Mouse (Mus musculus): ENCODE results near the gene Igfbp3. TPM values are rescaled to one million over a fixed set of nuclear protein-coding genes. Genes with fewer than 3 reads are reported as not detected.

Igfbp3 gene
- polyA plus RNA-seq, 1 experiment from 2014 or later = 25.1 TPM

- no peak overlapping the region for H3K9ac ChIP-seq (ENCODE audit: low read depth, low read length)
- 8% methylated on average over 14 of the region's 14 CpGs for WGBS
- H3K27ac ChIP-seq (ENCODE audit: low read depth, low read length) = no peak overlapping the region
- H3K4me2 ChIP-seq (ENCODE audit: low read length) = peak overlapping the region; percentile 80
- peak overlapping the region; percentile 67 for H3K4me3 ChIP-seq (ENCODE audit: low read length)
- no peaks in the 10 kb centered on the region for H3K36me3 ChIP-seq (ENCODE audit: control insufficient read depth, insufficient read depth, low read length)
- no peaks in the 10 kb centered on the region for H3K9me3 ChIP-seq (ENCODE audit: control insufficient read depth, low read length)
- no peaks in the 10 kb centered on the region for H3K27me3 ChIP-seq (replicated peaks; ENCODE audit: control insufficient read depth, insufficient read depth, low read length)
- no peak for ATAC-seq
- peaks cover 23% of the 10 kb centered on the region for H3K4me1 ChIP-seq (ENCODE audit: control insufficient read depth, insufficient read depth, low read depth, low read length)
Observed at GRCm38 (mm10) chr11:7214761-7215160, 1.0 kb upstream of the Igfbp3 start.

GRCm38 (mm10) chr11:7214342-7214660 lies 578 bp upstream of the Igfbp3 start:
- H3K27me3 ChIP-seq (replicated peaks; ENCODE audit: control insufficient read depth, insufficient read depth, low read length) = no peaks in the 10 kb centered on the region
- no peaks in the 10 kb centered on the region for H3K9me3 ChIP-seq (ENCODE audit: control insufficient read depth, low read length)
- H3K36me3 ChIP-seq (ENCODE audit: control insufficient read depth, insufficient read depth, low read length) = no peaks in the 10 kb centered on the region
- peak overlapping the region; percentile 89 for H3K9ac ChIP-seq (ENCODE audit: low read depth, low read length)
- H3K27ac ChIP-seq (ENCODE audit: low read depth, low read length) = peak overlapping the region; percentile 93; the same call in 1 of the 2 replicates
- H3K4me2 ChIP-seq (ENCODE audit: low read length) = peak overlapping the region; percentile 80
- WGBS = 1% methylated on average over 12 of the region's 12 CpGs
- H3K4me3 ChIP-seq (ENCODE audit: low read length) = peak overlapping the region; percentile 67
- no peak for ATAC-seq
- peaks cover 23% of the 10 kb centered on the region for H3K4me1 ChIP-seq (ENCODE audit: control insufficient read depth, insufficient read depth, low read depth, low read length)

GRCm38 (mm10) chr11:7213161-7213500 lies 592 bp downstream of the Igfbp3 start:
- H3K36me3 ChIP-seq (ENCODE audit: control insufficient read depth, insufficient read depth, low read length) = 0 out of 2 replicates have a peak, but pooled peaks cover 5% of the 10 kb centered on the region
- no peaks in the 10 kb centered on the region for H3K9me3 ChIP-seq (ENCODE audit: control insufficient read depth, low read length)
- WGBS = 2% methylated on average over 15 of the region's 19 CpGs
- peaks cover 23% of the 10 kb centered on the region for H3K4me1 ChIP-seq (ENCODE audit: control insufficient read depth, insufficient read depth, low read depth, low read length)
- peak overlapping the region; percentile 67 for H3K4me3 ChIP-seq (ENCODE audit: low read length)
- H3K4me2 ChIP-seq (ENCODE audit: low read length) = peak overlapping the region; percentile 80
- H3K9ac ChIP-seq (ENCODE audit: low read depth, low read length) = peak overlapping the region; percentile 89
- ATAC-seq = no peak
- H3K27ac ChIP-seq (ENCODE audit: low read depth, low read length) = peak overlapping the region; percentile 93; the same call in 1 of the 2 replicates
- H3K27me3 ChIP-seq (replicated peaks; ENCODE audit: control insufficient read depth, insufficient read depth, low read length) = no peaks in the 10 kb centered on the region

- 0 out of 2 replicates have a peak, but pooled peaks cover 5% of the 10 kb centered on the region for H3K36me3 ChIP-seq (ENCODE audit: control insufficient read depth, insufficient read depth, low read length)
- ATAC-seq = no peak
- peak overlapping the region; percentile 80 for H3K4me2 ChIP-seq (ENCODE audit: low read length)
- H3K9ac ChIP-seq (ENCODE audit: low read depth, low read length) = peak overlapping the region; percentile 89
- H3K9me3 ChIP-seq (ENCODE audit: control insufficient read depth, low read length) = no peaks in the 10 kb centered on the region
- peaks cover 23% of the 10 kb centered on the region for H3K4me1 ChIP-seq (ENCODE audit: control insufficient read depth, insufficient read depth, low read depth, low read length)
- no peaks in the 10 kb centered on the region for H3K27me3 ChIP-seq (replicated peaks; ENCODE audit: control insufficient read depth, insufficient read depth, low read length)
- 15% methylated on average over 17 of the region's 17 CpGs for WGBS
- no peak overlapping the region for H3K27ac ChIP-seq (ENCODE audit: low read depth, low read length)
- H3K4me3 ChIP-seq (ENCODE audit: low read length) = peak overlapping the region; percentile 67
Observed at GRCm38 (mm10) chr11:7212126-7212798, 1.5 kb downstream of the Igfbp3 start.

- Histone ChIP-seq H3K4me1 (ENCODE audit: control insufficient read depth, insufficient read depth, low read depth, low read length) (peaks cover 23% of the 10 kb centered on the region), H3K27ac (ENCODE audit: low read depth, low read length) (no peak overlapping the region), H3K4me3 (ENCODE audit: low read length) (0 out of 2 replicates have a peak overlapping the region, but pooled peaks have one; percentile 1), H3K9ac (ENCODE audit: low read depth, low read length) (peak overlapping the region; percentile 43; the same call in 1 of the 2 replicates), H3K27me3 (replicated peaks; ENCODE audit: control insufficient read depth, insufficient read depth, low read length) (no peaks in the 10 kb centered on the region), H3K36me3 (ENCODE audit: control insufficient read depth, insufficient read depth, low read length) (0 out of 2 replicates have a peak, but pooled peaks cover 5% of the 10 kb centered on the region), H3K4me2 (ENCODE audit: low read length) (peak overlapping the region; percentile 30), H3K9me3 (ENCODE audit: control insufficient read depth, low read length) (no peaks in the 10 kb centered on the region)
- ATAC-seq = no peak
- WGBS = 13% methylated on average over 9 of the region's 9 CpGs
Observed at GRCm38 (mm10) chr11:7211211-7211610, 2.5 kb downstream of the Igfbp3 start.

DNA sequence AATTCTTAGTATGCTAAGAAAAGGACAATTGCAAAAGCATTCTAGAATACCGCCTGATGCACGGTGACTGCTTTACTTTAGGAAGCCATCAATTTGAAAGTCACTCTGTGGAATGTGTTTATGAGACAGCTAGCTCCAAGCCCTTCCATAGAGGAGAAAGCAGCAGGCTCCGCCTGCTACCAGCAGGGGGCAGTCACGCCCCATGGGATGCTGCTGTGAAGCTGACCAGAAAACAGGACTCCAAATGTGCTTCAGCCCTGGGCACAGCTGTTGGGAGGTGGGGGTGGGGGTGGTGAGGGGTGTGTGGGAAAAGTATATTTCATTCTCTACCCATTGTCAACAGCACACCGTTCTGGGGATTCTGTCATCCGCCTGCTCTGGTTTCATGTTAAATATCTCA lies 3.4 kb downstream of the Igfbp3 start:
- 15% methylated on average over 6 of the region's 6 CpGs for WGBS
- Histone ChIP-seq H3K4me1 (ENCODE audit: control insufficient read depth, insufficient read depth, low read depth, low read length) (peaks cover 23% of the 10 kb centered on the region), H3K27ac (ENCODE audit: low read depth, low read length) (no peak overlapping the region), H3K9ac (ENCODE audit: low read depth, low read length) (no peak overlapping the region), H3K36me3 (ENCODE audit: control insufficient read depth, insufficient read depth, low read length) (0 out of 2 replicates have a peak, but pooled peaks cover 5% of the 10 kb centered on the region), H3K27me3 (replicated peaks; ENCODE audit: control insufficient read depth, insufficient read depth, low read length) (no peaks in the 10 kb centered on the region), H3K4me3 (ENCODE audit: low read length) (no peak overlapping the region), H3K4me2 (ENCODE audit: low read length) (peak overlapping the region; percentile 30; the same call in 1 of the 2 replicates), H3K9me3 (ENCODE audit: control insufficient read depth, low read length) (no peaks in the 10 kb centered on the region)
- ATAC-seq = no peak

DNA sequence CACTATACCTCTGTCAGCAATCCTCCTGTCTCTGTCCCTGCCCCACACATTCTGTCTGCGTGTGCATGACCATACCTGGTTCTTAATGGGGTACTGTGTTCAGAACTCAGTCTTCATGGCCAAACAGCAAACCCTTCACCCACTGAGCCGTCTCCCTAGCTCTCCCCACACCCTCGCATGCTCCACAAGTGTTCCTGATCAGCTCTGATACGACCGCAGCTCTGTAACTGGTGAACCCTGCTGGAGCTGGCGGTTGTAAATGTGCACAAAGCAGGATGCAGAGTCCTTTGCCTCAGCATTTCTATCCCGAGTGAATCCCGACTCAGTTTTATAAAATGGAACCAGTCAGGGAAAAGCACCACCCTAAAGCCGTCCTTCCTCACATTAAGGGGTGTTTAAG lies 9.9 kb downstream of the Igfbp3 start:
- 90% methylated on average over 9 of the region's 9 CpGs for WGBS
- no peak overlapping the region for H3K9ac ChIP-seq (ENCODE audit: low read depth, low read length)
- no peaks in the 10 kb centered on the region for H3K9me3 ChIP-seq (ENCODE audit: control insufficient read depth, low read length)
- H3K27ac ChIP-seq (ENCODE audit: low read depth, low read length) = no peak overlapping the region
- no peaks in the 10 kb centered on the region for H3K4me1 ChIP-seq (ENCODE audit: control insufficient read depth, insufficient read depth, low read depth, low read length)
- 0 out of 2 replicates have a peak, but pooled peaks cover under 1% of the 10 kb centered on the region for H3K36me3 ChIP-seq (ENCODE audit: control insufficient read depth, insufficient read depth, low read length)
- ATAC-seq = no peak
- no peak overlapping the region for H3K4me2 ChIP-seq (ENCODE audit: low read length)
- no peaks in the 10 kb centered on the region for H3K27me3 ChIP-seq (replicated peaks; ENCODE audit: control insufficient read depth, insufficient read depth, low read length)
- H3K4me3 ChIP-seq (ENCODE audit: low read length) = no peak overlapping the region

- no peak overlapping the region for H3K27ac ChIP-seq (ENCODE audit: low read depth, low read length)
- H3K9me3 ChIP-seq (ENCODE audit: control insufficient read depth, low read length) = no peaks in the 10 kb centered on the region
- no peaks in the 10 kb centered on the region for H3K36me3 ChIP-seq (ENCODE audit: control insufficient read depth, insufficient read depth, low read length)
- no peak for ATAC-seq
- no peaks in the 10 kb centered on the region for H3K27me3 ChIP-seq (replicated peaks; ENCODE audit: control insufficient read depth, insufficient read depth, low read length)
- H3K4me2 ChIP-seq (ENCODE audit: low read length) = no peak overlapping the region
- H3K4me1 ChIP-seq (ENCODE audit: control insufficient read depth, insufficient read depth, low read depth, low read length) = no peaks in the 10 kb centered on the region
- 85% methylated on average over 7 of the region's 7 CpGs for WGBS
- H3K9ac ChIP-seq (ENCODE audit: low read depth, low read length) = no peak overlapping the region
- no peak overlapping the region for H3K4me3 ChIP-seq (ENCODE audit: low read length)
Observed at GRCm38 (mm10) chr11:7202206-7202605, 11.5 kb downstream of the Igfbp3 start.

DNA sequence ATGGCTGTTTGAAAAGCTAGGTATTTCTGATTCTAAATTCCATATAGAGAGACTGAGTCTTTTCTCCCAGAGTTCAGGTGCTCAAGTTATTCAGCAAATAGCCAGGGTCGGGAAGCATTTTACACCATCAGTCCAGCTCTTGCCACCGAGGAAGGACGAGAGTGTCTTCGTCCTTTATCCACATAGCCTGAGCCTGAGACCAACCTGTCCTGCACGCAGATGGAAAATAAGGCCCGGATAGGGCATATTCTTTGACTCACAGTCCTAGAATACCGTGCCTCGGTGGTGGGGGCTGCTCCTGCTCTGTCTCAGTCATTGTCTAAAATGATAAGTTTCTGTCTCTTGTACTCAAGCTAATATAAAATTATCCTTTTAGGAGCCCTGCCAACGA lies 13.3 kb downstream of the Igfbp3 start:
- Histone ChIP-seq H3K27me3 (replicated peaks; ENCODE audit: control insufficient read depth, insufficient read depth, low read length) (no peaks in the 10 kb centered on the region), H3K9ac (ENCODE audit: low read depth, low read length) (no peak overlapping the region), H3K9me3 (ENCODE audit: control insufficient read depth, low read length) (no peaks in the 10 kb centered on the region), H3K4me3 (ENCODE audit: low read length) (no peak overlapping the region), H3K27ac (ENCODE audit: low read depth, low read length) (no peak overlapping the region), H3K36me3 (ENCODE audit: control insufficient read depth, insufficient read depth, low read length) (no peaks in the 10 kb centered on the region), H3K4me1 (ENCODE audit: control insufficient read depth, insufficient read depth, low read depth, low read length) (no peaks in the 10 kb centered on the region), H3K4me2 (ENCODE audit: low read length) (no peak overlapping the region)
- ATAC-seq = no peak
- 88% methylated on average over 9 of the region's 9 CpGs for WGBS
